Mouse (Mus musculus) bone marrow macrophage, adult 2 months (primary cell): ENCODE data around the gene Lysmd1.

ENCODE experiments used
- CTCF ChIP-seq: IDR thresholded peaks from 2 replicates; pipeline ENCODE4 v1.5.1; 2012; ENCODE audit warnings: low read depth, mild to moderate bottlenecking, low read length, moderate library complexity
- POLR2A ChIP-seq: IDR thresholded peaks from 2 replicates; pipeline ENCODE4 v1.6.1; 2012; ENCODE audit warnings: mild to moderate bottlenecking, low read depth, low read length, borderline replicate concordance

DNA sequence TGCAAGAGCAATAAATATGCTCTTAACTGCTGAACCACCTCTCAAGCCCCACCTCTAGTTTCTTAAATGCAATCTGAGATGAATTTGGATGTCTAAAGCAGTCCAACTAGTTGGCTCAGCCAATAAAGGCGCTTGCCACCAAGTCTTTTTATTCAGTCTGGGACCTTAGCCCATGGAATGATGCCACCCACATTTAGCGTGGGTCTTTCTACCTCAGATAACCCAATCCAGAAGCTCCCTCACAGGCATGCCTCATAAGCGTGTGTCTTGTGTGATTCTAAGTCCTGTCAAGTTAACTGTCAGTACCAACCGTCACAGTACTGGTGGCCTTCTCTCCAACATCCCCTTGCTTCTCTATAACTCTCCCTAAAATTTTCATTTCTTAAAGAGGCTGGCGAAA, 45.1 kb downstream of the Lysmd1 start:
- no peak for TF ChIP-seq CTCF
- no peak for TF ChIP-seq POLR2A
